In the genomic region with DNA sequence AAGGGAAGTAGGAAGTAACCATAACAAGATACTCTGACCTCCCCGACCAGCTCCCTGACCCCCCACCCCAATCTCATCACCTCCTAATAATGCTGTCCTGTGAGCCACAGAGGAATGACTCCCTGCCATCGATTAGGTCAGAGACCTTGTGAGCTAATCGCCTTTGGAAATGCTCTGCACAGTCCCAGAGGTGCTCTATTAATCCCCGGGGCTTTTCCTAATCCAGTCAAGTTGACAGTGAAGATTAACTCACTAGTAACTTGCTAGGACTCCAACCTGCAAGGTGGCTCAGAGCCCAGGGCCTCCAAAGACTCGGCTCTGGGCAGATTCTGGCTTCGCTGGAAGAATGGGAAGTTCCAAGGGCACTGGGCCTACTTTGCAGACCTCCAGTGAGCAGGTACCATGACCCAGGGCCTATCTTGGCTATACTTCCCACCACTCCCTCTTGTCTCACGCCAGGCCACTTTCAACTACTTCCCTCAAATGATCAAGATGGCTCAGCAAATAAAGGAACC, we compare ENCODE assay signal across 6 mouse cellular contexts.
"Had no signal": no experiment of that assay in that cellular context is flagged by ENCODE, and none has a peak within 500 bp of the region (broad histone marks: within the 10 kb centered on the region; RNA-seq: fewer than 3 reads in every experiment).

No protein-coding gene starts in this region.

- DNase-seq: left cerebral cortex, postnatal 4 days; liver, postnatal 0 days; lung, embryonic 14.5 days; thymus, adult 2 months; thymus, postnatal 14 days; thymus, postnatal 4 days had no signal
